Mouse (Mus musculus): Measurements from ENCODE around the gene Nsun6. TPM values are rescaled to one million over a fixed set of nuclear protein-coding genes. Genes with fewer than 3 reads are reported as not detected.

Gene Nsun6
- polyA plus RNA-seq, 1 experiment from 2014 or later = 11.1 TPM

DNA sequence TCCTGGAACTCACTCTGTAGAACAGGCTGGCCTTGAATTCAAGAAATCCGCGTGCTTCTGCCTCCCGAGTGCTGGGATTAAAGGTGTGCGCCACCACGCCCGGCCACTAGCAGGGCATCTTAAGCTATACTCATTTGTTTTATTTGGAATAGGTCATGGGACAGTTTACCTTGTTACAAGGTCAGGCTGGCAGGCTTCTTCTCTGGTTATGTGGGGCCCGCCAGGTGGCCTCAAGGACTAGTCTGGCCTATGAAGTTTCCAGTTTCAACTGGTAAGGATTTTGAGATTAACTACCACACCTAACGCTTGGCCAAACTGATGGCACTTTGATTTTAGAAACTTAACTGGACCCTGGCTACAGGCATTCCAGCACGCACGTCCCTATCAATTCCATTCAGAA lies 373 bp downstream of the Nsun6 start:
- no peak for DNase-seq (ENCODE audit: low spot score)
- 0 out of 2 replicates have a peak, but pooled peaks cover 6% of the 10 kb centered on the region for H3K4me1 ChIP-seq (replicated peaks; ENCODE audit: insufficient read depth, low read length)
- H3K9ac ChIP-seq (ENCODE audit: low read depth, low read length) = peak overlapping the region; percentile 40; the same call in 1 of the 2 replicates
- H3K9me3 ChIP-seq (replicated peaks; ENCODE audit: low read length) = no peaks in the 10 kb centered on the region
- H3K36me3 ChIP-seq (ENCODE audit: insufficient read depth, low read length) = no peaks in the 10 kb centered on the region
- no peak for TF ChIP-seq CTCF (IDR thresholded peaks at IDR 0.05; ENCODE audit: low read depth)
- H3K4me3 ChIP-seq (replicated peaks; ENCODE audit: low read depth, low read length) = peak overlapping the region; percentile 89
- H3K4me2 ChIP-seq (ENCODE audit: low read length) = peak overlapping the region; percentile 48
- ATAC-seq (replicated peaks; ENCODE audit: low FRiP score, low read depth) = peak; percentile 42
- peak overlapping the region; percentile 67 for H3K27ac ChIP-seq
- 21% methylated on average over 10 of the region's 10 CpGs for WGBS
- no peaks in the 10 kb centered on the region for H3K27me3 ChIP-seq (ENCODE audit: insufficient read depth, low read length)

DNA sequence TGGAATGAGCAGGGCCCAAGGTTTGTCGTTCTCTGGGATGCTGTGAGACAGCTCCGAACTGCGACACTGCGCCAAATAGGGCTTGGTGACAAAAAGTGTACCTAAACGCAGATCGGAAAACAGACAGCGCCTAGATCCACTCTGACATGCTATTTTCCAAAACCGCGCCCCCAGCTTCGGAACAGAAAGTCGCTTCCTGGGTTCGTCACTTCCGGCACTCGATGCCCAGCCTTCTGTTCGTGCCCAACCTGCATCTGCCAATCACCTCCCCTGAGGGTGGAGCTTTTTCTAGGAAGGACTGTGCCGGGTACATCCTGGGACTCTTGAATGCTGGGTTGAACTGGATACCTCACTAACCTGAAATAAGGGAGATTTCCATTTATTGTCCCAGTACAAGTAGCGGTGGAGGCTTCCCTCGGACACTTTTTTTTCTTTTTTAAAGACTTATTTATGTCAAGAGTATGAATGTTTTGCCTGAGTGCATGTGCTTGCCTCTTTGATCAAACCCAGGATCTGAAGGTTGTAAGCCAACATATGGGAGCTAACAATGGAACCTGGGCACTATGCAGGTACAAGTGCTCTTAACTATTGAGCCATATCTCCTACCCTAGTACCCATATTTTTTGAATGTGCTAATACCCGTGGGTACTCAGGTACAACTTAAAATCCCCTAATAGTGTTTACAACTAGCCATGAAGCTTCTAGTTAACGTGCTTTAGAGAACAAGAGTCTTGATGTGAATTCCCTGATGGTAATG lies 5.6 kb downstream of the Nsun6 start, which contains the start of gene Arl5b:
Arl5b (plus strand) TSS at position 279 of the 757 bp plus-strand sequence.
- peak; percentile 43; the same call in 1 of the 2 replicates for TF ChIP-seq CTCF (IDR thresholded peaks at IDR 0.05; ENCODE audit: low read depth)
- H3K36me3 ChIP-seq (ENCODE audit: insufficient read depth, low read length) = no peaks in the 10 kb centered on the region
- H3K4me2 ChIP-seq (ENCODE audit: low read length) = peak within 1 kb of the TSS; percentile 68
- no peaks in the 10 kb centered on the region for H3K4me1 ChIP-seq (replicated peaks; ENCODE audit: insufficient read depth, low read length)
- H3K27ac ChIP-seq = 0 out of 2 replicates have a peak within 1 kb of the TSS, but pooled peaks have one; percentile 42
- 7% methylated on average over 20 of the region's 20 CpGs for WGBS
- DNase-seq (ENCODE audit: low spot score) (peak; percentile 96), ATAC-seq (replicated peaks; ENCODE audit: low FRiP score, low read depth) (peak; percentile 98)
- no peaks in the 10 kb centered on the region for H3K9me3 ChIP-seq (replicated peaks; ENCODE audit: low read length)
- peak within 1 kb of the TSS; percentile 63 for H3K9ac ChIP-seq (ENCODE audit: low read depth, low read length)
- no peaks in the 10 kb centered on the region for H3K27me3 ChIP-seq (ENCODE audit: insufficient read depth, low read length)
- peak within 1 kb of the TSS; percentile 62 for H3K4me3 ChIP-seq (replicated peaks; ENCODE audit: low read depth, low read length)

DNA sequence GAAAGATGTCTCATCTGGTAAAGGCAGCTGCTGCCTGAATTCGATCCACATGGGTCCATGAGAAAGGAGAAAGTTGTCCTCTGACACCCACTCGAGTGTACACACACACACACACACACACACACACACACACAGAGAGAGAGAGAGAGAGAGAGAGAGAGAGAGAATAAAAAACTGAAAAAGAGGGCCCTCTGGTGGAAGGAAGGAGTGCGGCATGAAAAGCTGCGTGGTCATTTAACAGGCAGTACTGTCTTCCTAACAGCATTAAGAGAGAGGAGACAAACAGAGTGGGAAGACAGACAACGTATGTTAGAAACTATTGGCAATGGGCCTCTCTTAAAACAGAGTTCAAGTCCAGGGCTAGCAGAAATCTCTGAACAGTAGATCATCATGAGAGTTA lies 14.5 kb downstream of the Nsun6 start:
- peak; percentile 67 for TF ChIP-seq CTCF (IDR thresholded peaks at IDR 0.05; ENCODE audit: low read depth)
- ATAC-seq (replicated peaks; ENCODE audit: low FRiP score, low read depth) = no peak
- Histone ChIP-seq H3K36me3 (ENCODE audit: insufficient read depth, low read length) (no peaks in the 10 kb centered on the region), H3K9ac (ENCODE audit: low read depth, low read length) (no peak overlapping the region), H3K4me3 (replicated peaks; ENCODE audit: low read depth, low read length) (no peak overlapping the region), H3K4me1 (replicated peaks; ENCODE audit: insufficient read depth, low read length) (no peaks in the 10 kb centered on the region), H3K4me2 (ENCODE audit: low read length) (no peak overlapping the region), H3K27me3 (ENCODE audit: insufficient read depth, low read length) (no peaks in the 10 kb centered on the region), H3K9me3 (replicated peaks; ENCODE audit: low read length) (no peaks in the 10 kb centered on the region), H3K27ac (no peak overlapping the region)
- peak; percentile 32 for DNase-seq (ENCODE audit: low spot score)
- WGBS = 60% methylated on average over 5 of the region's 5 CpGs

DNA sequence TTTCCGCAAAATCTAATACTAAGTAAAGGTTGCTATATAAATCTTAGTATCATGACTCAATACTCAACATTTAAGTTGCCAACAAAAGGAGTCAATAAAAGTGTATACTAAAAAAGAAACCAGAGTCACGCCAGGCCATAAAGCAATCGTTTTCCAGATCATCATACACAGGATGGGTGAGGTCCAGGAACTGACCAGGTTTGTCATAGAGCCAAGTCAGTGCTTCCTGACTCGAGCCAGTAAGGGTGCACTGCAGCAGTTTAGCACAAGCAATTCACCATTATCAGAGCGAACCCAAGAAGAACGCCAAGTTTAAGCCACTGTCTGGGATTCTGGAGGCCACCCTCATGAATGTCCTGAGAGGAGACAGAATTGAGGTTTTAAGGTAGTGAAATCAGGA lies 16.2 kb downstream of the Nsun6 start:
- H3K4me3 ChIP-seq (replicated peaks; ENCODE audit: low read depth, low read length) = no peak overlapping the region
- H3K27ac ChIP-seq = no peak overlapping the region
- H3K36me3 ChIP-seq (ENCODE audit: insufficient read depth, low read length) = no peaks in the 10 kb centered on the region
- no peak overlapping the region for H3K9ac ChIP-seq (ENCODE audit: low read depth, low read length)
- H3K4me1 ChIP-seq (replicated peaks; ENCODE audit: insufficient read depth, low read length) = no peaks in the 10 kb centered on the region
- DNase-seq (ENCODE audit: low spot score) (peak; percentile 31), ATAC-seq (replicated peaks; ENCODE audit: low FRiP score, low read depth) (no peak)
- no peaks in the 10 kb centered on the region for H3K9me3 ChIP-seq (replicated peaks; ENCODE audit: low read length)
- H3K27me3 ChIP-seq (ENCODE audit: insufficient read depth, low read length) = no peaks in the 10 kb centered on the region
- no peak for TF ChIP-seq CTCF (IDR thresholded peaks at IDR 0.05; ENCODE audit: low read depth)
- WGBS = 79% methylated on average over 6 of the region's 6 CpGs
- no peak overlapping the region for H3K4me2 ChIP-seq (ENCODE audit: low read length)

DNA sequence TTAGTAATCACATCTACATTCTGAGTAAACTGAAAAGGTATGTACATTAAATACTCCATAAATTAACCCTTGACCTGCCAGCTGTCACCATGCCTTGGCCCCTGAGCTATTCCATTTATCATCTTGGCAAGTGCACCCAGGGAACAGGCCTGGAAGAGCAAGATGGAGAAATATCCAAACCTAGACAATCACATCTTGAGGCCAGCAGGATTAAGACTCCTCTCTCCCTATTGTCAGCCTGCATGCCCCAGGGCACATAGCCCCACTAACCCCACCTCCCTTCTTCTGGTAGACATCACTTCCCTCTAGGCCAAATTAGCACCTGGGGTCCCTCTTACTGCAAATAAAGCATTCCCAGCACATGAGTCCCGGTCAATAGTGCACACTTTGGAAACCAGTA lies 27.1 kb downstream of the Nsun6 start:
- Histone ChIP-seq H3K27me3 (ENCODE audit: insufficient read depth, low read length) (no peaks in the 10 kb centered on the region), H3K4me1 (replicated peaks; ENCODE audit: insufficient read depth, low read length) (no peaks in the 10 kb centered on the region), H3K9me3 (replicated peaks; ENCODE audit: low read length) (no peaks in the 10 kb centered on the region), H3K4me3 (replicated peaks; ENCODE audit: low read depth, low read length) (no peak overlapping the region), H3K36me3 (ENCODE audit: insufficient read depth, low read length) (0 out of 2 replicates have a peak, but pooled peaks cover 6% of the 10 kb centered on the region), H3K9ac (ENCODE audit: low read depth, low read length) (no peak overlapping the region), H3K4me2 (ENCODE audit: low read length) (no peak overlapping the region), H3K27ac (no peak overlapping the region)
- no peak for DNase-seq (ENCODE audit: low spot score)
- 94% methylated on average over 1 of the region's 1 CpGs for WGBS
- no peak for TF ChIP-seq CTCF (IDR thresholded peaks at IDR 0.05; ENCODE audit: low read depth)
- ATAC-seq (replicated peaks; ENCODE audit: low FRiP score, low read depth) = no peak

DNA sequence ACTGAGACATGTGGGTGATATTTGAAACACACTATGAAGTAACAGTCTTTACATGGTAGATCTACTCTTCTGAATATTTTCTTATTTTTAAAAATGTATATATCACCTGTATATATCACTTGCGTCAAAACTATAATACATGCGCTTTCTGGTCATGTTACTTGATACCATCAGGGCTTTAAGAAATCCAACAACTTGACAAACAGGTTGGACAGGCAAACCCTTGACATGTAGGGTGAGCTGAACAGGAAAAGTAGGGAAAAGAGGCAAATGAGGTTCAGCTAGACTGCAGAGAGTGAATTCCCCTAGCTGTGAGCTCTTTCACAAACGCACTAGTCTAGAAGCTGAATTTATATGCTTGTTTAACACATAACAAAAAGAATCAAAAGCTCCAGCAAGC lies 28.1 kb downstream of the Nsun6 start:
- H3K36me3 ChIP-seq (ENCODE audit: insufficient read depth, low read length) = 0 out of 2 replicates have a peak, but pooled peaks cover 6% of the 10 kb centered on the region
- DNase-seq (ENCODE audit: low spot score) = no peak
- H3K27me3 ChIP-seq (ENCODE audit: insufficient read depth, low read length) = no peaks in the 10 kb centered on the region
- no peaks in the 10 kb centered on the region for H3K9me3 ChIP-seq (replicated peaks; ENCODE audit: low read length)
- no peak overlapping the region for H3K4me2 ChIP-seq (ENCODE audit: low read length)
- no peak for ATAC-seq (replicated peaks; ENCODE audit: low FRiP score, low read depth)
- no peak overlapping the region for H3K4me3 ChIP-seq (replicated peaks; ENCODE audit: low read depth, low read length)
- no peak overlapping the region for H3K27ac ChIP-seq
- TF ChIP-seq CTCF (IDR thresholded peaks at IDR 0.05; ENCODE audit: low read depth) = no peak
- 83% methylated on average over 3 of the region's 3 CpGs for WGBS
- no peaks in the 10 kb centered on the region for H3K4me1 ChIP-seq (replicated peaks; ENCODE audit: insufficient read depth, low read length)
- H3K9ac ChIP-seq (ENCODE audit: low read depth, low read length) = no peak overlapping the region

Measured in kidney, postnatal 0 days (tissue).